In genomic region chr17:34247047-34247446, GRCm38 (mm10) we compare ENCODE assay signal across 16 mouse cellular contexts. TPM values are rescaled to one million over a fixed set of nuclear protein-coding genes. Genes with fewer than 3 reads are reported as not detected.
DNase-seq lines count a peak whose midpoint lies in the region; ATAC-seq and TF ChIP-seq lines count a peak whose summit lies in the region.
"Had no signal": no experiment of that assay in that cellular context is flagged by ENCODE, and none has a peak within 500 bp of the region (broad histone marks: within the 10 kb centered on the region; RNA-seq: fewer than 3 reads in every experiment).

No protein-coding gene starts in this region.

- POLR2A ChIA-PET in Patski (lab: Charles Lee), result no interaction called here

- no peaks in the 10 kb centered on the region for H3K27me3 ChIP-seq in heart, adult 2 months (ENCODE audit: control insufficient read depth, insufficient read depth, low read length)
- H3K27me3 ChIP-seq in lung, postnatal 0 days (replicated peaks; ENCODE audit: insufficient read depth, low read length), result no peaks in the 10 kb centered on the region
- peaks cover 38% of the 10 kb centered on the region for H3K27me3 ChIP-seq in Patski
- no peaks in the 10 kb centered on the region for H3K27me3 ChIP-seq in stomach, postnatal 0 days (ENCODE audit: control insufficient read depth, insufficient read depth, low read length)
- H3K27me3 ChIP-seq: neural tube, embryonic 15.5 days had no signal

- no peaks in the 10 kb centered on the region for H3K79me2 ChIP-seq in heart, adult 2 months (replicated peaks; ENCODE audit: control insufficient read depth, insufficient read depth, low read length)

- no peaks in the 10 kb centered on the region for H3K4me1 ChIP-seq in heart, adult 2 months (ENCODE audit: control insufficient read depth, insufficient read depth, low read length)
- no peaks in the 10 kb centered on the region for H3K4me1 ChIP-seq in lung, postnatal 0 days (ENCODE audit: insufficient read depth, low read depth, low read length)
- H3K4me1 ChIP-seq in stomach, postnatal 0 days (replicated peaks; ENCODE audit: control insufficient read depth, insufficient read depth), result no peaks in the 10 kb centered on the region
- H3K4me1 ChIP-seq: neural tube, embryonic 15.5 days had no signal

- 88% methylated on average over 3 of the region's 3 CpGs for WGBS in heart, adult 2 months
- WGBS in lung, postnatal 0 days, result 78% methylated on average over 3 of the region's 3 CpGs
- 81% methylated on average over 3 of the region's 3 CpGs for WGBS in stomach, postnatal 0 days

- no peak overlapping the region for H3K9ac ChIP-seq in heart, adult 2 months (ENCODE audit: low read depth, low read length)
- no peak overlapping the region for H3K9ac ChIP-seq in lung, postnatal 0 days (replicated peaks; ENCODE audit: low read depth)
- H3K9ac ChIP-seq in stomach, postnatal 0 days (ENCODE audit: low read length), result no peak overlapping the region
- H3K9ac ChIP-seq: hindbrain, embryonic 14.5 days; neural tube, embryonic 15.5 days had no signal

- ATAC-seq in lung, postnatal 0 days, result no peak
- ATAC-seq in Patski, result no peak
- no peak for ATAC-seq in stomach, postnatal 0 days (ENCODE audit: low FRiP score, low TSS enrichment)
- no peak for ATAC-seq in CD4-positive, CD25-positive, alpha-beta regulatory T cell, adult 4 months
- ATAC-seq: activated CD4-positive, CD25-positive, alpha-beta regulatory T cell, adult 4 months had no signal

- no peak overlapping the region for H3K27ac ChIP-seq in heart, adult 2 months
- no peak overlapping the region for H3K27ac ChIP-seq in lung, postnatal 0 days (ENCODE audit: low read length)
- no peak overlapping the region for H3K27ac ChIP-seq in stomach, postnatal 0 days (replicated peaks)
- H3K27ac ChIP-seq: forebrain, embryonic 10.5 days; hindbrain, embryonic 14.5 days; neural tube, embryonic 15.5 days had no signal

- H3K4me3 ChIP-seq in heart, adult 2 months, result no peak overlapping the region
- H3K4me3 ChIP-seq in lung, postnatal 0 days (ENCODE audit: low read depth, low read length), result no peak overlapping the region
- no peak overlapping the region for H3K4me3 ChIP-seq in stomach, postnatal 0 days (ENCODE audit: low read depth, low read length)
- H3K4me3 ChIP-seq: forebrain, embryonic 10.5 days; neural tube, embryonic 15.5 days had no signal

- TF ChIP-seq POLR2A in heart, adult 2 months (IDR thresholded peaks at IDR 0.05; ENCODE audit: insufficient read depth, low read depth, low read length), result no peak

- peak; percentile 34 for TF ChIP-seq CTCF in heart, adult 2 months (IDR thresholded peaks at IDR 0.05)
- peak; percentile 37 for TF ChIP-seq CTCF in lung, postnatal 0 days (IDR thresholded peaks at IDR 0.05)
- TF ChIP-seq CTCF in Patski (IDR thresholded peaks at IDR 0.05), result peak; percentile 45
- peak; percentile 58 for TF ChIP-seq CTCF in stomach, postnatal 0 days (IDR thresholded peaks at IDR 0.05; ENCODE audit: low read depth)

- no peaks in the 10 kb centered on the region for H3K36me3 ChIP-seq in heart, adult 2 months (ENCODE audit: control insufficient read depth, insufficient read depth, low read length)
- H3K36me3 ChIP-seq in lung, postnatal 0 days (ENCODE audit: insufficient read depth, low read length), result no peaks in the 10 kb centered on the region
- no peaks in the 10 kb centered on the region for H3K36me3 ChIP-seq in stomach, postnatal 0 days (ENCODE audit: control insufficient read depth, insufficient read depth, low read length)
- H3K36me3 ChIP-seq: forebrain, embryonic 10.5 days; neural tube, embryonic 15.5 days had no signal

- in situ Hi-C loops in Patski (cut with MboI; ENCODE audit: low pct_unique_long_range_greater_than_20kb), result loop anchor here (5.0 kb wide), 3 partner anchors 65 to 100 kb away; no protein-coding TSS in a partner anchor

- intact Hi-C loops in heart, adult 2 months (cut with DNase I), result no loop called here
- intact Hi-C loops in heart, postnatal 10 days (cut with DNase I), result loop anchor here (5.0 kb wide), 1 partner anchor 165 kb away; no protein-coding TSS in a partner anchor

- no peak overlapping the region for H3K4me2 ChIP-seq in lung, postnatal 0 days (replicated peaks; ENCODE audit: low read depth, low read length)
- no peak overlapping the region for H3K4me2 ChIP-seq in stomach, postnatal 0 days (replicated peaks; ENCODE audit: low read depth)
- H3K4me2 ChIP-seq: hindbrain, embryonic 14.5 days; neural tube, embryonic 15.5 days had no signal

- no peaks in the 10 kb centered on the region for H3K9me3 ChIP-seq in lung, postnatal 0 days (ENCODE audit: low read length)
- H3K9me3 ChIP-seq in stomach, postnatal 0 days (ENCODE audit: control insufficient read depth, low read length), result no peaks in the 10 kb centered on the region
- H3K9me3 ChIP-seq: forebrain, embryonic 10.5 days; neural tube, embryonic 15.5 days had no signal

- no peak for TF ChIP-seq EP300 in heart, adult 2 months (IDR thresholded peaks at IDR 0.05; ENCODE audit: insufficient read depth, low read depth, low read length)
- no peak for TF ChIP-seq EP300 in lung, postnatal 0 days (IDR thresholded peaks at IDR 0.05)
- TF ChIP-seq EP300 in stomach, postnatal 0 days (optimal IDR thresholded peaks at IDR 0.05), result no peak

- CTCF ChIA-PET in Patski (lab: Charles Lee), result no interaction called here

- no peak for DNase-seq in heart, adult 2 months
- no peak for DNase-seq in heart, postnatal 10 days
- no peak for DNase-seq in lung, postnatal 0 days (ENCODE audit: low spot score)
- no peak for DNase-seq in lung, adult 18-20 months
- DNase-seq in Patski (ENCODE audit: low read depth, low spot score), result no peak
- DNase-seq in stomach, postnatal 0 days (ENCODE audit: low spot score), result no peak
- DNase-seq: cerebellum, adult 11 months; kidney, adult 9 months; liver; thymus, postnatal 25 days had no signal

RNA-seq across cellular contexts. Expression of gene H2-Ob, which starts 8.3 kb away (rescaled TPM):
- 1 to 10 TPM in 1 of 2 experiments, under 1 TPM in 1; 0.55 to 1.0 TPM for total RNA-seq in heart, adult 2 months (2021)
- 3.5 and 6.2 TPM in 2 replicates for polyA plus RNA-seq in heart, adult 2 months (2012; rRNA removed)
- total RNA-seq in heart, postnatal 10 days (2021), result under 1 TPM; 0.77 to 0.92 TPM
- 0.43 and 1.2 TPM in 2 replicates for polyA plus RNA-seq in lung, postnatal 0 days (2015; fragmentation: Nextera tagmentation; extraction: Ambion mirVana)
- polyA plus RNA-seq in Patski (2021), result not detected
- polyA plus RNA-seq in stomach, postnatal 0 days (2015; fragmentation: Nextera tagmentation; extraction: Ambion mirVana), result 0.13 and 0.16 TPM in 2 replicates
- polyA plus RNA-seq in CD4-positive, CD25-positive, alpha-beta regulatory T cell, adult 4 months (2017; shearing (Covaris generic)), result 100 to 1,000 TPM in 1 of 2 experiments, 10 to 100 TPM in 1; 81.1 to 105 TPM
- polyA plus RNA-seq: forebrain, embryonic 10.5 days; heart, embryonic 14.5 days; hindbrain, embryonic 14.5 days had no signal

RNA-seq across cellular contexts. Expression of gene H2-Ab1, which starts 10.4 kb away (rescaled TPM):
- 10 to 100 TPM; 21.1 to 25.7 TPM for total RNA-seq in heart, adult 2 months (2021)
- polyA plus RNA-seq in heart, adult 2 months (2012; rRNA removed), result 114 and 190 TPM in 2 replicates
- total RNA-seq in heart, postnatal 10 days (2021), result 1 to 10 TPM; 4.4 to 4.7 TPM
- polyA plus RNA-seq in lung, postnatal 0 days (2015; fragmentation: Nextera tagmentation; extraction: Ambion mirVana), result 17.8 and 19.2 TPM in 2 replicates
- 0.09 TPM for polyA plus RNA-seq in Patski (2021)
- polyA plus RNA-seq in stomach, postnatal 0 days (2015; fragmentation: Nextera tagmentation; extraction: Ambion mirVana), result 19.3 and 20.1 TPM in 2 replicates
- 10 to 100 TPM in 1 of 2 experiments, 1 to 10 TPM in 1; 8.9 to 77.0 TPM for polyA plus RNA-seq in CD4-positive, CD25-positive, alpha-beta regulatory T cell, adult 4 months (2017; shearing (Covaris generic))

RNA-seq across cellular contexts. Expression of gene H2-Aa, which starts 40.6 kb away (rescaled TPM):
- 10 to 100 TPM; 26.8 to 38.4 TPM for total RNA-seq in heart, adult 2 months (2021)
- polyA plus RNA-seq in heart, adult 2 months (2012; rRNA removed), result 99.0 and 141 TPM in 2 replicates
- total RNA-seq in heart, postnatal 10 days (2021), result 1 to 10 TPM; 4.9 to 5.4 TPM
- 15.8 and 20.6 TPM in 2 replicates for polyA plus RNA-seq in lung, postnatal 0 days (2015; fragmentation: Nextera tagmentation; extraction: Ambion mirVana)
- not detected for polyA plus RNA-seq in Patski (2021)
- 6.8 and 8.2 TPM in 2 replicates for polyA plus RNA-seq in stomach, postnatal 0 days (2015; fragmentation: Nextera tagmentation; extraction: Ambion mirVana)
- polyA plus RNA-seq in CD4-positive, CD25-positive, alpha-beta regulatory T cell, adult 4 months (2017; shearing (Covaris generic)), result 100 to 1,000 TPM in 1 of 2 experiments, 10 to 100 TPM in 1; 11.3 to 101 TPM

RNA-seq across cellular contexts. Expression of gene Tap2, which starts 43.7 kb away (rescaled TPM):
- total RNA-seq in heart, adult 2 months (2021), result 10 to 100 TPM; 26.1 to 31.2 TPM
- 25.0 and 26.5 TPM in 2 replicates for polyA plus RNA-seq in heart, adult 2 months (2012; rRNA removed)
- total RNA-seq in heart, postnatal 10 days (2021), result 10 to 100 TPM; 17.6 to 20.3 TPM
- 23.9 and 26.1 TPM in 2 replicates for polyA plus RNA-seq in lung, postnatal 0 days (2015; fragmentation: Nextera tagmentation; extraction: Ambion mirVana)
- polyA plus RNA-seq in Patski (2021), result 38.2 TPM
- 5.8 and 5.9 TPM in 2 replicates for polyA plus RNA-seq in stomach, postnatal 0 days (2015; fragmentation: Nextera tagmentation; extraction: Ambion mirVana)
- polyA plus RNA-seq in CD4-positive, CD25-positive, alpha-beta regulatory T cell, adult 4 months (2017; shearing (Covaris generic)), result 100 to 1,000 TPM in 1 of 2 experiments, 10 to 100 TPM in 1; 78.9 to 260 TPM

RNA-seq across cellular contexts. Expression of gene Psmb8, which starts 49.5 kb away (rescaled TPM):
- total RNA-seq in heart, adult 2 months (2021), result 10 to 100 TPM; 12.3 to 18.9 TPM
- polyA plus RNA-seq in heart, adult 2 months (2012; rRNA removed), result 33.5 and 44.2 TPM in 2 replicates
- 10 to 100 TPM; 10.3 to 10.7 TPM for total RNA-seq in heart, postnatal 10 days (2021)
- polyA plus RNA-seq in lung, postnatal 0 days (2015; fragmentation: Nextera tagmentation; extraction: Ambion mirVana), result 54.9 and 58.6 TPM in 2 replicates
- polyA plus RNA-seq in Patski (2021), result 18.7 TPM
- polyA plus RNA-seq in stomach, postnatal 0 days (2015; fragmentation: Nextera tagmentation; extraction: Ambion mirVana), result 15.5 and 16.2 TPM in 2 replicates
- polyA plus RNA-seq in CD4-positive, CD25-positive, alpha-beta regulatory T cell, adult 4 months (2017; shearing (Covaris generic)), result 100 to 1,000 TPM; 781 to 871 TPM

Comparison
In these comparisons a context has a peak if more than half of its experiments do, and no peak if none do; other contexts are left out.
1. RNA of gene H2-Ob, which starts 8.3 kb away (polyA plus RNA-seq): 81.1 to 105 TPM in CD4-positive, CD25-positive, alpha-beta regulatory T cell, adult 4 months; 3.5 to 6.2 TPM in heart, adult 2 months, 0.43 to 1.2 TPM in lung, postnatal 0 days, 0.13 to 0.16 TPM in stomach, postnatal 0 days and not detected in Patski (single experiment); every median in the first group is over 10 times any median in the second.
2. Peak in every context shown above with its lines, with median percentiles within 50 percentile points of each other: CTCF ChIP-seq.